Mouse (Mus musculus) adrenal gland, adult 2 months (tissue): Measurements from ENCODE around the gene Gm49450. TPM values are rescaled to one million over a fixed set of nuclear protein-coding genes. Genes with fewer than 3 reads are reported as not detected.

ENCODE experiments used
- DNase-seq: peaks from one replicate; pipeline ENCODE4 v3.0.0; 2021
- long read RNA-seq: library from polyadenylated mRNA; stranded (forward); transcript quantifications from one replicate; pipeline ENCODE4 v2.0.0, GENCODE M21; 2021
- polyA plus RNA-seq: library from polyadenylated mRNA; depleted of rRNA; stranded (reverse); fragments of >200 nt; gene quantifications from 2 replicates; pipeline ENCODE4 v1.2.3, GENCODE M21; 2012; rRNA removed
- total RNA-seq, 2 experiments: library from RNA; stranded (reverse); gene quantifications; 2 replicates each; pipeline ENCODE4 v1.2.3; 2021

Gm49450 gene
- 10 to 100 TPM in 1 of 2 experiments, not detected in 1; 10.9 TPM for total RNA-seq
- 49.5 and 126 TPM in 2 replicates for polyA plus RNA-seq
- long read RNA-seq, result 0 reads

DNA sequence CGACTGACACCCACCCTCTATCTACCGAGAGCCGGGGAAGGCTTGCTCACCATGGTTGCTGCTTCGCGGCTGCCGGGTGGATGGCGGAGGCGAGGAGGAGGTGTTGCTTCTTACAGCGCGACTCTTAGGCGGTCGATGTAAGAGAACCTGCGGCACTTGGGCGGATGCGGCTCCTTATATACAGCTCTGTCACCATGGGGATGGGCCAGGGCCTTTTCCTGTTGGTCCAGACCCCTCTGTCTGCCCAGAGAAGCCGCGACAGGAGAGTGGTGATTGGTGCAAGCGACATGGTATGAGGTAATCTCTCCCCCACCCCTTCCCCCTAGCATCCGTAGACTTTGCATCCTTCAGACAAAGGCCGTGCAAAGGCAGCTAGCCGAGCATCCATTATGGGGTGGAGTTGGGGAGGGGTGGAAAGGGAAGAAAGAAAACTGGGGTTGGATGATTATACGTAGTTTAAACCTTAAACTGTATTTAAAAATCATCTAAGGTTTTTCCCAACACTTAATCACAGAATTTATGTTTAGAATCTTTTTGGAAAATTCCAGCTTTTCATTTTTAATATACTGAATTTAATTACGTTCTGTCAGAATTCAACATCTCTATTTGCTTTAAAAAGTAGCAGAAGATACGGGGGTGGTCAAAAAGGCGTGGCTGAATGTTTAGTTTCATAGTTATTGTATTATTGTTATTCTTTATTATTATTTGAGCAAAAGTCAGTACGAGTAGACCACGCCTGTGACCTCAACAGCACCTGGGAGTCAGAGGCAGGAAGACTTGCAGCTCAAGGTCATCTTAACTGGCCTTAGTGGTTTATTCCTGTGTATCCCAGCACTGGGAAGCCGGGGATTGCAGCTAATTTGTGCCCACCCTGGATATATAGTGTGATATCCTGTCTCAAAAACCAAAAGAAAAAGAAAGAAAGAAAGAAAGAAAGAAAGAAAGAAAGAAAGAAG, at the start of gene Gm49450, which contains the start of gene Tuba1a:
Gene Gm49450 (minus strand): TSS at position 151 of the 956 bp plus-strand sequence.
Gene Tuba1a (minus strand): TSS at position 303 of the 956 bp plus-strand sequence.
- DNase-seq, result peak; percentile 89

DNA sequence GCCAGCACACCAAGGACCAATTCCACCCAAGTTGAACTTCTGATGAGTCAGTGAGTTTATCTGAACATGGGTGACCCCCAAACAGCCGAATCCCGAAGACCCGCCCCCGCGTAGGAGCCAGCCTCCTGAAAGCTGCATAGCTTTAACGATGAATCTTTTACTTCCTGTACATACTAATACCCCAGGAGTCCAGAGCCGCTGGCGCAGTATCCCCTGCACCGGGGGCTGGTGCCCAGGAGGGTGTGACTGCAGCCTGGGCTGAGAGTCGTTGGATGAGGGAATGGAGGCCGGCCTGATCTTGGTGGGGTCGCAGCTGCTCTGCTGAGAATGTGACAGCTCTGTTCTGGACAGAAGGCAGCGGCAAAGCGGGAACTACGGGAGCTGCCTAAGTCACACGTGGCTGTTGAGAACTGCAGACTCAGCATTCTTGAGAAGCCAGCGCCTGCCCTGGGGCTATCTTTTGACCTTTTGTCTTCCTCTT, 48.1 kb upstream of the Gm49450 start:
- peak; percentile 65 for DNase-seq

DNA sequence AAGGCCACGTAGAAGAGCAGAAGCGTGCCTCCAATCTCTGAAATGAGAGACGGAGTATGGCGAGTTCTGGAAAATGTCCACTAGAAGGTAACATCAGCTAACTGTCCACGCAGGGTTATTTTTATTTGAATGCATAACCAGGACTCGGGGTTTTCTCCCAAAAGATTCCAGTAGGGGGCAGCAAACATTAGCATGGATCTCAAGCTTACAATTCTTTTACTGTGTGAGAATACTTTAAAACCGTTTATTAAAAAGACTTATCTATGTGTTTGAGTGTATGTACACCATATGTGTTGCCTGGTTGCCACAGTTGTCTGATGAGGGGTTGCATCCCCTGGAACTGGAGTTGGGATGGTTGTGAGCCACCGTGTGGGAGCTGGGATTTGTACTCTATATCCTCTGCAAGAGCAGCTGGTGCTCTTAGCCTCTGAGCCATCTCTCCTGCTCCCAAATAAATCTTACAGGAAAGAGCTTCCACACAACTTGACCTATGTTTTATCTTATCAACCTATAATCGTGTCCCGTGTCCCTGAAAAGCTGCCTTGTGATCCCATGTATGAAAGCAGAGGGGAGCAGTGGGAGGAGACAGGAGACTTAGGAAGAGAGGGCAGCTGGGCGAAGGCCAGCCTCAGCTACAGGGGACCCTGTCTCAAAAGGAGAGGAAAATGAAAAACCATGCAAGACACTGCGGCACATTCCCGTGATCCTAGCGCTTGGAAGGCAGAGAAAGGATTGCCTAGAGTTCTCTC, 47.4 kb upstream of the Gm49450 start:
- DNase-seq, result peak; percentile 64

DNA sequence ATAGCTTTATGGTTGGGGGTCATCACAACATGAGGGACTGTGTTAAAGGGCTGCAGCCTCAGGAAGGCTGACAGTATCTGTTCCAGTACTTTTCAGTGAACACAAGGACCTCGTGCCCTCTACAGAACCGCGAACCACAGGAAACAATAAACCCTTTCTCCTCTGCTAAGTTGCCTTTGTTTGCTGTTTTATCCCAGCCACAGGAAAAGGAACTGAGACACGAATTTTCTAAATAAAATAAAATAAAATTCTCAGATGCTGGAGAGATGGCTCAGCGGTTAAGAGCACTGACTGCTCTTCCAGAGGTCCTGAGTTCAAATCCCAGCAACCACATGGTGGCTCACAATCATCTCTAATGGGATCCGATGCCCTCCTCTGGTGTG, 45.4 kb upstream of the Gm49450 start:
- no peak for DNase-seq

DNA sequence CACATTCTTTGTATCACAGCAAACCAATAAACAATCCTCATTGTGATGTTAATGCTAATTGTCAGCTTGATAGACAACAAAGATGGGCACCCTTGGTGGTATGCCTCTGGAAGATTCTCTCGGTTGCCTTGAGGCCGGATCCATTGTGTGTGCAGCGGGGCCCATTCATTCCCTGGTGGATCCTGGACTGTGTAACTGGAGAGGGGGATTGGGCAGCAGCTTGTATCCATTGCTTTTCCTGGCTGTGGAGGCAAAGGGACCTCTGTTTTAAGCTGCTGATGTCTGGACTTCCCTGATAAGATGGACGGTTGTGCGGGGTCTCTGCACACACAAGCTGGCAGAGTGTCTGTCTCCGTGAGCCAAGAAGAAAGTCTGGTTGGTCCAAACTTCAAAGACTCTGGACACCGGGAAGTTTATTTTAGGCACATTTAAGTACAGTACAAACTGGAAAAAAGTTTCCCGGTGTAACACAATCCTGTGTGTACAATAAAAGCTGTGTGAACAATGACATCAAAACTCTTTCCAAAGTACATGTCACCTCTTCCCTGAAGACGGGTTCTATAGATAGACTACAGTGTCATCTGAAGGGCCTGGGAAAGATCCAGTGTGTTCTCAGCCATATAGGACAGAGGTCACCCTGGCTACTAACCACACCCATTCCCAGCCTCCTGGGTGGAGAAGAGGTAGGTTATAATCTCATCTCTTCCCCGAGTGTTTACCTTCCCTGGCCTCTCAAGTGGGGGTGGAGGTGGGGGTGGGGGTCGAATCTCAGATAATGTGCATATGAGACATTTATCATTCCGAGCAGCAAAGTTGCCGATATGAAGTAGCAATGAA, 44.8 kb upstream of the Gm49450 start:
- no peak for DNase-seq

DNA sequence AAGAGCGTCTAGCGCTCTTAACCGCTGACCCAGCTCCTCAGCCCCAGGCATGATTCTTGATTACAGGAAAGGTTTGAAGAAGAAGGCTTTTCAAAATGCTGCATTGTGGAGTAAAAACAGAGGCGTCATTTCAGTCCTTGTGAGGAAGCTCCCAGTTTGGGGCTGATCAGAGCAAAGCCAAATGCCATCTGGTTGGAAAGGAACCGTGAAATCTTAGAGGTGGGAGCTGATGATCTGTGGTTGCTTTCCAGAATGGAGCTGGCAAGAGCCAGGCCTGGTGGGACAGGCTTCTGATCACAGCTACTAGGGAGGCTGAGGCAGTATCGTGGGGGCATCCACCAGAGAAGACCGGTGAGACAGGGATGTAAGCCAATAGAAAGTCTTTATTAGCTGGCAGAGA, 43.5 kb upstream of the Gm49450 start:
- DNase-seq, result no peak

DNA sequence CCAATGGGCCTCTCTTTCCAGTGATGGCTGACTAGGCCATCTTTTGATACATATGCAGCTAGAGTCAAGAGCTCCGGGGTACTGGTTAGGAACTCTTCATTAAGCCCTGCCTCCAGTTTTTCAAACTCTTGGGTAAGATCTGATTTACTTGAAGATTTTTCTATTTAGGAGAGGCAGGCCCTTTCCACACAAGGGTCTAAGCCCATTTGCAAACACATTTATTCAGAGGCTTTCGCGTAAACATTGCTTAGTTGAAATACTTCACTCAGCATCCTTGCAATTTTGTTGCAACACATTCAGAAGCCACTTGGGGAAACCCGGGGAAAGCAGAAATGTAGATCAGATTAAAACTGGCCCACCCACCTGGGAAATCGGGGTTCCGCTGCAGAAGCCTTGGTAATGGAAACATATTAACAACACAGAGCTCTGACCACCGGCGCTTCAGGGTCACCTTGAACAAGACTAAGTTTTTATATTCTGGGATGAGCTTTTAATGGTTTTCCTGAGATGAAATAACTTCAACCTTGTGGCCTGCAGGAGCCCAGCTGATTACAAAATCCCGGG, 41.7 kb upstream of the Gm49450 start:
- no peak for DNase-seq

DNA sequence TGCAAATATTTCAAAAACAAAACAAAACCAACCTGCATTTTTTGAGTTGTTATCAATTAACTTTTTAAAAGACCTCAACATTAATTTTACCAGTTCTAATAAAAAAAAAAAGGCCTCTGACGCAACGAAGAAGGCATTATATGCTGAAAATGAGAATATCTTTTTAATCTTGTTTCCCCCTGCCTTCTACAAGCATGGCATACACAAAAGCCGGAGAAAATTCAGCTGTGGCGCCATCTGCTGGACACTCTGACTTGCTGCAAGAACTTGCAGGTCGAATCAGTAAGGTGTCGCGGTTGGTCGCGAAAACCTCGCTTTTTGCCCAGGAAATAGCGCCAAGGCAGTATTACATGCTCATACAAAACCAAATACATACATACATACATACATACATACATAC, 40.5 kb upstream of the Gm49450 start:
- DNase-seq, result peak; percentile 79

DNA sequence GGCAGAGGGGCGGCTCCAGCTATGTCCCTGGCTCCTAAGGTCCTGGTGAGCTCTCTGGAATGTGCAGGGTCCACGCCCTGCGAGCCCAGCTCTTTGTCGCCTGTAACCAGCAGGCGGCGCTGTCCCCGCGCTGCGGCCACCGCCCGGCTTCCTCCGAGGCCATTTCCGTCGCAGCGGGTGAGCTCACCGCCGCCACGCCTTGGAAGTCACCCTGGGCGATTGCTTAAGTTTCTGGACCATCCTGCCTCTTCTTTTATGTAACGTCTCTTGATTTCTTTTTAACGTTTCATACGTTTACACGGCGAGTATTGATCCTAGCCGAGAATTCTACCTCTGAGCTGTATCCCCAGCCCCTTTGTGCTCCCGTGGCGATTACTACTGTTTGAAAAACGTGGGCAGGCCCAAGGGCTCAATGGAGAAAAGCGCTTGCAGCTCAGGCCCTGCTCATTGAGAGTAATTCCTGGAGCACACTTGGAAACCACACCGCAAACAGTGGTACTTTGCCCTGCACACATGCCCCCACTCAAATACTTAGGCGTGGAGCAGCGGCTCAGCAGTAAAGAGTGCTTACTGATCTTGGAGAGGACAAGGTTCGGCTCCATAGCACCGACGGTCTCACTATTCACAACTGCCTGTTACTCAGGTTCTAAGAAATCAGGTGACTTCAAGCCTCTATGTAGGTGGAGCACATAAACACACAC, 39.9 kb upstream of the Gm49450 start:
- DNase-seq, result peak; percentile 97

DNA sequence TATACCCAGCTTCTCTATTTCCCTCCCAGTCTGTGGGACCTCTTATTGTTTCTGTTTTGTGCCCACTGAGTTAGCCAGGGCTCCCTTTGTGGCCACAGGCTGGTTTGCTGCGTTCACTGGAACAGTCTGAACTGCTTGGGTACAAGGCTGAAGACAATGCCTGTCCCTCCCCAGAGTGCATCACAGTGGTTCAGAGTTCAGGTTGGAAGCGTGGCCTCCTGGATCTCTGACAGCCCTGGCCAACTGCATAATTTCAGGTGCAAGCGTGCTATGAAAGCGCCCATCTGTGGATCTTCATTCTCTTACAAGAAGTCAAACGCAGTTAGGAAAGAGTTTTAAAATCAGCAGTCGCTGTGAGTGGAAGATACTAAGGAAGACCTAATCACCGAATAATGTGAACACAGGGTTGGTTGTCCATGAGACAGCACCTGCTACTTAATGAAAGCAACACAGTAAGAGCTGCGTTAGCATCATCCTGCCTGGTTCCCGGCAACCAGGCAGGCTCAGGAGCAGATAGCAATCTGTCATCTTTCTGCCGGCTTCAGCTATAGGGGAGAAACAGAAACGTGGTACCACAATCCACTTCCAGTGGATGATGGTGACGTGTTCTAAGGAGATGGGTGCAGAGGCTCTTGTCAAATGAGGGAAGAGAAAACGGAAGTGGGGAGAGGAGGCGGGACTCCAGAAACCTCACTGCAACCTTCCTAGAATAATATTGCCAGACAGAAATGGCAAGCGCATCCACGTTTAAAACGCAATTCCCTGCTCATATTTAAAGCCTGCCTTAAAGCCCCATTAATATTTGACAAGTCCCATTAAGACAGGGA, 38.9 kb upstream of the Gm49450 start:
- DNase-seq, result peak; percentile 65

DNA sequence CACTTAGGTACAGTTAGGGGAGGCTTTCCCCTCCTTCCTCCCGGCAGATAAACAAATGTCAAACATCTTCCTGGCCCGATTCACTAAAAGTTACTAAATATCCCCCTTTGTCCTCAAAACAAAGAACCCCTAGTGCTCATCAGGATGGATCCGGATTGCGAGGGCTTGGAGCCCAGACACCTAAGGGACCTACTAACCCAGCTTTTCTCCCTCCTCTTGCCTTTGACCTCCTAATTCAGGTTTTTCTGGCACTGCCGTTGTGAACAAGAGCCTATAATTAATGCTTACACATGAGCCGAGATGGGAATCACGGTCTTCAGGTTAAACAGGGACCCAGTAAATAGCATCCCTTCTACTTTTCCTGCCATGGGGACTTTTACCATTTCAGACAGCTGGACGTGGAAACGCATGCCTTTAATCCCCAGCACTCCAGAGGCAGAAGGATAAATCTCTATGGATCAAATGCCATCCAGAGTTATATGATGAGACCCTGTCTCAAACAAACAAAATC, 38.2 kb upstream of the Gm49450 start:
- no peak for DNase-seq

DNA sequence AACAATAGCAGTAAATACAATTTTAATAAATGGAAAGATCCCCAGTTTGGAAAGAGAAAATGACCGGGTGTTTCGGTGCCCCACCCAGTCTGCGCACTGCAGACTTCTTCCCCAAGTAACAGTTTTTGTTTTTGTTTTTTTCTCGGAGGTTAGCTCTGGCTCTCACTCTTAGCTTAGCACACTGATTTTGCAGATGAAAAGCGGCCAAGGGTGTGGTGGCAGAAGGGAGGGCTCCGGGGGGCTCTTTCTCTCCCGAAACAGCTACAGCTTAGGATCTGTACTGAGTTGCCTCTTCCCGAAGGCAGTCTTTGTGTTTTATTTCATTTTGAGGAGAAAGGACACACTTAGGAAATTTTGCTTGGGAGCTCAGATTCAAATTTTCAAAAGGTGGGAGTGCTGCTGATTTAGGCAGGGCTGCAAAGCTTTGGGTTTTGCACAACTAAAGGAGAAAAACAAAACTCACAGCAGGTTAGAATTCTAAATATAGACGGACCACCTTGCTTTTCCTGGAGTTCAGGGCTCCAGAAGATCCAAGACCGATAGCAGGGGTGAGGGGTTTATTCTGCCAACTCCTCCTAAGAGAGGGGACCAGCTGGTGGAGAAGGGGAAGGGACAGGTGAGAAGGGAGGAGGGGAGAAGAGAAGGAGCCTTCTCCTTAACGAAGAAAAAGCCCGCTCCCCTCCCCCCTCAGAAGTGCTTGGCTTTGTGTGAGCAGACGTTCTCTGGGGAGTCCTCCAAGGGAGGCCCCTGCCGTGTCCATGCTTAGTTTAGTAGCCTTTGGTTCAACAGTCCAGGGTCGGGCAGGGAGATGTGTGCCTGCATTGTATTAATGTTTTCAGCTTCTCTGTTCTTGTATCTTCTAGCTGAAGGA, 37.6 kb upstream of the Gm49450 start:
- no peak for DNase-seq

DNA sequence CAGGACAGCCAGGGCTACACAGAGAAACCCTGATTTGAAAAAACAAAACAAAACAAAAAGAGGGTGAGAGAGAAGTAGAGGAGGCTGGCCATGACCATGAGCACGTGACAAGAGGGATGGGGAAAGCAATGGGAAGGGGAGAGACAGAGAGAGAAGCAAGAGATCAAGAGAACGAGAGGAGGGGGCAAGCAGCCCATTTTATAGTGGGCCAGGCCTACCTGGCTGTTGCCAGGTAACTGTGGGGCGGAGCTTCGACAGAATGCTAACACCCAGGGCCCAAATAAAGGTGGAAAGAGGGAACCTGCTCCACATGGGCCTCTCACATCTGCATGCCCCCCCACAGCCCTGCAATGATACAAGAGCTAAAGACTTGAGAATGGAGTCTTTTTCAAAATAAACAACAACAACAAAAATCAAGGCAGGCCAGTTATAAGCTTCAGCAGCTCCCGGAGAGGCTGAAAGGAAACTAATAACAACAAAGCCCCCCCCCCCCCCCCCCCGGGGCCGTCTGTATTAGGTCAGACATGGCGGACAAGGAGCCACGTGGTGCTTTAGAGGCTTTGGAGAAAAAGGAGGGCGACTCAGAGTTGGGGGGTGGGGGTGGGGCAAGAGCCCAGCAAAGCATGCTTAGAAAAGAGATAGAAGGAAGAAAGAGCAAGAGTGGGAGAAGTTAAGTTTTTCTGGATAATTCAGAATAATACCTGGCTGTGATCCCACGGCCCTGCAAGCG, 36.5 kb upstream of the Gm49450 start:
- no peak for DNase-seq

DNA sequence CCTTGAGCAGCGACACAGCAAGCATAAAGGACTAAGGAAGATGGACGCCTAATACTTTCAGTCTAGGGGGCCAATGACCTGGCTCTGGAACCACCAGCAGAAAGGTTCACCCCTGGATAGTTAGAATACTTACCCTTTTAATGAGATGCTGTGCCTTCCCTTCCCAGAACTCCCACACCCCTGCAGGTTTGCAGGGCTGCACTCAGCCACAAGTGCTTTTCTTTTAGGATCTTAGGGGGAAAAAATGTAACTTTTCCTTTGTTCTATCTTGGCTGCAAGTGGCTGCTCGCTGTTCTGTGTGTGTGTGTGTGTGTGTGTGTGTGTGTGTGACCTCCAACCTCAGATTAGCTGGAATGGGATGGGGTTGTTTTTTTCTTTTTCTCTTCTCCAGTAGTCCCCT, 35.4 kb upstream of the Gm49450 start:
- no peak for DNase-seq

DNA sequence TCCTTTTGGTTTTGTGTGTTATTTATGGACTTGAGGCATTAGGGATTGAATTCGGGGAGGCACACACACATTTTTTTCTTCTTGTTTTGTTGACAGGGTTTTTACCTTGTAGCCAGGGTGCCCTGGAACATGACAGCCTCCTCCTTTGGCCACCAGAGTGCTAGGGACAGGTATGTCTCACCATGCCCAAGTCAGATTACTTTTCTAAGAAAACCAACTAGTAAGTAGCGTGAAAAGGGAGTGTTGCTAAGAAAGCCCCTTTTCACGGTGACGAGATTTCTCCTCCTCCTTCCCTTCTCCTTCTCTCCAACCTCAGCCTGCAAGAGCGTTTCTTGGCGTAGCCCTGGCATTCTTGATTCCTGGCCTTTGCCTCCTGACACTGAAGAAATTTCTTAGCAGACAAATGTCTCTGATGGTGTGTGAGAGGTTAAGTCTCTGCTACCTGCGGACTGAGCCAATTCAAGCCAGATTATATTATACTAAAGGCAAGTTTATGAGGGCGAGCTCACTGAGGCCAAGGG, 34.4 kb upstream of the Gm49450 start:
- DNase-seq, result no peak

DNA sequence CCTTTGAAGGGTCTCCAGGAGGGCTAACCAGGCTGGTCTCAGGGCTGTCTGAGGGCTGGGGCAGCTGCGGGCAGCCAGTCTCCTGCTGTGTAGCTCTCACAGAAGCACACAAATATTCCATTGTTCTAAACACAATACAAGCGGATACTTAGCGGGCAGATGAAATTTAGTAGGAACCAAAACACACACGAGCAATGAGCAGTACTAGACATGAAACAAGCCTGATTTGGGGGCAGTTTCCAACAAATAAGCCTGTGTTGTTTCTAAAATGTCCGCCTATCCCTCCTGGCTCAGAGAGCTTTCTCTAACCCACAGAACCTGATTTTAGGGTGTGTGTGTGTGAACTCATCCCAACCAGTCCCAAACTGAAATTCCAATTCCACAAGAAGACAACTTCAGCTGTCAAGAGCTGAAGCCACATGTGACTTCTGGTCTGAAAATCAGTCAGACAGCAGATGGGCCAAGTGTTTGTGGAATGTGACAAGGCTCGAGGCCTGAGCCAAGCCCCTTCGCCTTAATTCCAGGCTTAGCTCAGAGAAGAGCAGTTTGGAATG, 33.8 kb upstream of the Gm49450 start:
- no peak for DNase-seq

DNA sequence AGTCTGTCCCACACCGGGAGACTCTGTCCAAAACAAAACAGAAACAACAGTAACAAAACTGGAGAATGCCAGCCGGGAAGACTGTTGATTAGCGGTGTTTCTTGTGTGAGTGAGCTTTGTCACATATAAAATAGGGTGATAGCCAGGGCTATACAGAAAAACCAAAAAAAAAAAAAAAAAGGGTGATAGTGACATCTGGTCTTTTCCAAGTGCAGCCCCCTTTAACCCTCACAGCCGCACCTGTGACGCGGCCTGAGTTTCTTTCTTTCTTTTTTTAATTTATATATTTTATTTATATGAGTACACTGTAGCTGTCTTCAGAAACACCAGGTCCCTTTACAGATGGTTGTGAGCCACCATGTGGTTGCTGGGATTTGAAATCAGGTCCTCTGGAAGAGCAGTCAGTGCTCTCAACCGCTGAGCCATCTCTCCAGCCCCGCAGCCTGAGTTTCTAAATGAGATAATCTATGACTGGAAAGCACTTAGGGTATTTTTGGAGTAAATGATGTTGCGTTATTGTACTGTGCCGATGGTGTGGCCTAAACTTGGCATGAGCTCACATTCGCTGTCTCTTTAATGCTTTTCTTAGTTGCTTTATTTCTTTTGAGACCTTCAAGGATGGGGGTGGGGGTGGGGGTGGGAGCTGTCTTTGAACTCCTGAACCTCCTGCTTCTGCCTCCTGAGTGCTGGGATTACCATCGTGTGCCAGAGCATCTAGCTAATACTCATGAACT, 32.8 kb upstream of the Gm49450 start:
- no peak for DNase-seq
